Mouse (Mus musculus) CH12.LX (cell line): ENCODE results near the gene Atp13a3. TPM values are rescaled to one million over a fixed set of nuclear protein-coding genes. Genes with fewer than 3 reads are reported as not detected.
"Not testable (repeated sequence)": the region's sequence is repeated elsewhere in the genome, so short reads cannot be mapped to it uniquely, and the experiment has no call there.

ENCODE experiments used
- DNase-seq: peaks from one replicate; pipeline ENCODE4 v3.0.0-alpha.2; 2013; ENCODE audit errors: extremely low read depth
- H3K27ac ChIP-seq: 2 replicates; pipeline ENCODE4 v1.5.1; 2012; ENCODE audit warnings: low read depth, mild to moderate bottlenecking, control low read depth, moderate library complexity; ENCODE audit not compliant: insufficient read depth
- H3K27me3 ChIP-seq: replicated peaks from 2 replicates; pipeline ENCODE3; 2012; ENCODE audit warnings: inconsistent platforms
- H3K36me3 ChIP-seq, 2 experiments: replicated peaks in 1 of 2; 2 replicates each; pipeline versions ENCODE3 to v1.6.1; 2012; ENCODE audit warnings: inconsistent platforms in 1 of 2, low read length in 1 of 2, mild to moderate bottlenecking in 1 of 2, mixed read lengths in 1 of 2, moderate library complexity in 1 of 2; ENCODE audit not compliant: control insufficient read depth in 1 of 2, insufficient read depth in 1 of 2
- H3K4me1 ChIP-seq, 2 experiments: 2 replicates each; pipeline ENCODE4 v1.6.1; 2012; ENCODE audit warnings: inconsistent platforms in 1 of 2, moderate library complexity in 1 of 2; ENCODE audit not compliant: insufficient read depth in 2 of 2, control insufficient read depth in 1 of 2
- H3K4me2 ChIP-seq: 2 replicates; pipeline ENCODE4 v1.6.1; 2012; ENCODE audit warnings: low read depth, mild to moderate bottlenecking, control low read depth; ENCODE audit not compliant: poor library complexity, insufficient read depth, severe bottlenecking
- H3K4me3 ChIP-seq, 3 experiments: fragments of 150-350 bp in 1 of 3; sonication (generic) in 1 of 3; replicated peaks in 1 of 3; 2 replicates each; pipeline versions ENCODE3 to v1.5.1; 2011 to 2012; ENCODE audit warnings: low read depth in 2 of 3, low read length in 2 of 3, mild to moderate bottlenecking in 2 of 3, moderate library complexity in 2 of 3, control low read depth in 1 of 3, improper control_type of control experiment in 1 of 3, inconsistent platforms in 1 of 3, mixed read lengths in 1 of 3; ENCODE audit not compliant: poor library complexity in 1 of 3
- H3K79me2 ChIP-seq: replicated peaks from 2 replicates; pipeline ENCODE4 v1.6.1; 2012; ENCODE audit warnings: mild to moderate bottlenecking, moderate library complexity; ENCODE audit not compliant: control insufficient read depth, poor library complexity, insufficient read depth, severe bottlenecking; ENCODE audit errors: extremely low read depth
- H3K9ac ChIP-seq: 2 replicates; pipeline ENCODE4 v1.6.1; 2012; ENCODE audit warnings: low read depth, mild to moderate bottlenecking, control low read depth, moderate library complexity; ENCODE audit not compliant: insufficient read depth
- H3K9me3 ChIP-seq: replicated peaks from 2 replicates; pipeline ENCODE3; 2012; ENCODE audit warnings: low read length, inconsistent platforms, mixed read lengths
- BHLHE40 ChIP-seq: IDR thresholded peaks from 2 replicates; pipeline ENCODE4 v1.6.1; 2011; ENCODE audit warnings: mild to moderate bottlenecking, low read depth, low read length, improper control_type of control experiment
- EP300 ChIP-seq: IDR thresholded peaks from 2 replicates; pipeline ENCODE4 v1.6.1; 2011; ENCODE audit warnings: low read length, improper control_type of control experiment
- HCFC1 ChIP-seq: IDR thresholded peaks from 2 replicates; pipeline ENCODE4 v1.6.1; 2012; ENCODE audit warnings: low read depth, mild to moderate bottlenecking, inconsistent platforms, low read length, improper control_type of control experiment
- KAT2A ChIP-seq: IDR thresholded peaks from 2 replicates; pipeline ENCODE4 v1.6.1; 2012; ENCODE audit warnings: low read length, improper control_type of control experiment, inconsistent platforms; ENCODE audit not compliant: insufficient replicate concordance
- NELFE ChIP-seq: IDR thresholded peaks from 2 replicates; pipeline ENCODE4 v1.6.1; 2011; ENCODE audit warnings: low read depth, low read length, improper control_type of control experiment
- PAX5 ChIP-seq: IDR thresholded peaks from 2 replicates; pipeline ENCODE4 v1.6.1; 2012; ENCODE audit warnings: low read length, inconsistent platforms, mixed read lengths
- ZNF384 ChIP-seq: IDR thresholded peaks from 2 replicates; pipeline ENCODE4 v1.6.1; 2012; ENCODE audit warnings: low read depth, low read length, improper control_type of control experiment, inconsistent platforms
- dilution Hi-C: fragments of 300-500 bp; cut with MboI; formaldehyde crosslinking; loops from 2 replicates; pipeline ENCODE4 v1.14.3; 2020; ENCODE audit warnings: low sequenced_read_pairs; ENCODE audit not compliant: extremely low pct_unique_long_range_greater_than_20kb, extremely low pct_ligation_motif_present
- in situ Hi-C: fragments of 300-500 bp; cut with MboI; formaldehyde crosslinking; loops from 3 replicates; pipeline ENCODE4 v1.14.3; 2019; ENCODE audit warnings: low sequenced_read_pairs, low pct_ligation_motif_present, low pct_unique_long_range_greater_than_20kb, mixed read lengths
- polyA plus RNA-seq: library from polyadenylated mRNA; unstranded; fragments of >175 nt; gene quantifications from 2 replicates; pipeline ENCODE4 v1.2.1, GENCODE M21; 2012; ENCODE audit warnings: low read depth; ENCODE audit not compliant: insufficient read length
- total RNA-seq, 2 experiments: library from RNA; depleted of rRNA; stranded (reverse); fragments of 300-350 nt in 1 of 2; fragments of >200 nt in 1 of 2; gene quantifications; 2 replicates each; pipeline ENCODE4 v1.2.3; 2012 to 2014

Gene Atp13a3
- total and polyA plus RNA-seq, 3 experiments: 46.7 to 73.0 (median 49.9) TPM

DNA sequence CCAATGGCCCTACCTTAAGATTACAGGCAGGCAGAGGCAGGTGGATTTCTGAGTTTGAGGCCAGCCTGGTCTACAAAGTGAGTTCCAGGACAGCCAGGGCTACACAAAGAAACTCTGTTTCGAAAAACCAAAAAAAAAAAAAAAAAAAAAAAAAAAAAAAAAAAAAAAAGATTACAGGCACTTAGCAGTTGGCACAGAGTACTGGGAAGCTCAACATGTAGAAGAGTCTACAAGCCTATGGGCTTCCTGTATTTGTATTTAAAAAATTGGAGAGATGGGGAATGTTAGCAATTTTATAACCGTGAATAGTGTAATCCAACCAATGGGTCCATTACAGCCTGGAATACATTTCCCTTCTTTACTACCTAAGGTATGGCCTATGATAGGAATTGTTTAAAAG is 45.4 kb upstream of the Atp13a3 start:
- H3K4me3 ChIP-seq: not testable (repeated sequence)
- H3K4me1 ChIP-seq: peaks cover 3 to 11% of the 10 kb centered on the region in 2 experiments; a peak in 2 of 4 replicates
- TF ChIP-seq ZNF384: peak; percentile 71
- TF ChIP-seq, all 38 proteins: peak for 1; not testable (repeated sequence) for 37
- dilution Hi-C loops, H3K9ac ChIP-seq, H3K27me3 ChIP-seq, in situ Hi-C loops, H3K27ac ChIP-seq, DNase-seq, H3K79me2 ChIP-seq, H3K4me2 ChIP-seq, H3K9me3 ChIP-seq, H3K36me3 ChIP-seq: not testable (repeated sequence)

DNA sequence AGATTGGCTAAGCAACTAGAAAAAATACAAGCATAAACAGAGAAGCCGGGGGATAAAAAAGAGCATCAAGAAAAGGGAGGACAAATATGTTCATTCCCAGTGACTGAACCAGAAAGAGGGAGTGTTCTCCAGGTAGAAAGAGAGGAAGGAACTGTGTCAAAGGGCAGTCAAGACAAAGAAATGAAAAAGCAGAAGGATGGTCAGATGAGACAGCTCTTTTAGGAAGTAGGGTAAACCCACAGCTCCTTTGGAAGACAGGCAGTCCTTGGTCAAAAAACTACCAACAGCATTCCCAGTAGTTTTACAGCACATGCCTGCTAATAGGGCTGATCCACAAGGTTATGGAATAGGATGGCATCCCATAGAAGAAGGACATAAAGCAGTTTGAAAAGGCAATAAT is 43.2 kb upstream of the Atp13a3 start:
- Histone ChIP-seq H3K36me3 (no peaks in the 10 kb centered on the region), H3K9ac (no peak overlapping the region), H3K4me3 (no peak overlapping the region), H3K4me2 (no peak overlapping the region), H3K9me3 (no peaks in the 10 kb centered on the region), H3K27me3 (no peaks in the 10 kb centered on the region), H3K79me2 (no peaks in the 10 kb centered on the region), H3K27ac (no peak overlapping the region), H3K4me1 (peaks cover 3 to 11% of the 10 kb centered on the region in 2 experiments; a peak in 2 of 4 replicates)
- in situ Hi-C loops (no loop called here), dilution Hi-C loops (no loop called here)
- DNase-seq: no peak
- TF ChIP-seq HCFC1 (no peak), KAT2A (no peak), NELFE (no peak), PAX5 (no peak)

- Histone ChIP-seq H3K4me3 (no peak overlapping the region), H3K79me2 (no peaks in the 10 kb centered on the region), H3K9me3 (no peaks in the 10 kb centered on the region), H3K27ac (no peak overlapping the region), H3K9ac (no peak overlapping the region), H3K4me2 (no peak overlapping the region), H3K4me1 (peaks cover 3 to 11% of the 10 kb centered on the region in 2 experiments; a peak in 2 of 4 replicates), H3K27me3 (no peaks in the 10 kb centered on the region), H3K36me3 (no peaks in the 10 kb centered on the region)
- in situ Hi-C loops: no loop called here
- DNase-seq: no peak
- dilution Hi-C loops: no loop called here
- no peak for TF ChIP-seq BHLHE40
Observed at GRCm38 (mm10) chr16:30448169-30448568, 42.4 kb upstream of the Atp13a3 start.

DNA sequence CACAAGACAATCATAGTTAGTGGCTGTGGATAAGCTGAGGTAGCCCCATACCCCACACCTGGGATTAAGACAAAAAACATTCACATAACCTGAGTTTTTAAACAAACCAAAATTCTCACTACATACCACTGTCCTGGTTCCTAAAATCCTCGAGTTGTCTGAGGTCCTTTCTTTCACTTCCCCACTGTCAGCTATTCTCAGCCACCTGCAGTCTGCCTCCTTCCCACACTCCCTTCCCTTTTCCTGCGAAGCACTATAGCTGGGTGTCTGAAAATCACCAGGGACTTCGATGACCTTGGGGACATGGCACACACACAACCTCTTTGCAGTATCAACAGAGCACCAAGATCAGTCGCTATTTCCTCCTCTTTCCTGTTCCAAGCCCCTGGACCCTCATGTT is 41.9 kb upstream of the Atp13a3 start:
- H3K27me3 ChIP-seq: no peaks in the 10 kb centered on the region
- no peak for DNase-seq
- TF ChIP-seq ZNF384 (no peak), EP300 (0 out of 2 replicates have a peak, but pooled peaks have one; percentile 7)
- TF ChIP-seq, all 38 proteins: peak for 1
- no peak overlapping the region for H3K27ac ChIP-seq
- dilution Hi-C loops: no loop called here
- H3K4me1 ChIP-seq: peaks cover 3 to 11% of the 10 kb centered on the region in 2 experiments; a peak in 2 of 4 replicates
- no peak overlapping the region for H3K4me3 ChIP-seq
- no peak overlapping the region for H3K9ac ChIP-seq
- H3K79me2 ChIP-seq: no peaks in the 10 kb centered on the region
- H3K4me2 ChIP-seq: peak overlapping the region; percentile 30; the same call in 1 of the 2 replicates
- H3K36me3 ChIP-seq: no peaks in the 10 kb centered on the region
- no peaks in the 10 kb centered on the region for H3K9me3 ChIP-seq
- in situ Hi-C loops: no loop called here
